Mouse (Mus musculus) MEL (cell line): ENCODE data around the gene Mmachc.

Experiments
- CTCF ChIP-seq, 3 experiments: IDR thresholded peaks in 2 of 3; conservative IDR thresholded peaks in 1 of 3; 2 replicates each; pipeline ENCODE4 v1.5.1; 2011 to 2012; ENCODE audit warnings: low read length in 3 of 3, low read depth in 2 of 3, mild to moderate bottlenecking in 2 of 3, improper control_type of control experiment in 1 of 3, inconsistent platforms in 1 of 3, mixed read lengths in 1 of 3, moderate library complexity in 1 of 3; ENCODE audit not compliant: control insufficient read depth in 1 of 3, insufficient read depth in 1 of 3, poor library complexity in 1 of 3, severe bottlenecking in 1 of 3
- E2F4 ChIP-seq: IDR thresholded peaks from 2 replicates; pipeline ENCODE4 v1.6.1; 2011; ENCODE audit warnings: low read depth, low read length, improper control_type of control experiment, borderline replicate concordance
- EP300 ChIP-seq, 2 experiments: IDR thresholded peaks; 2 replicates each; pipeline ENCODE4 v1.6.1; 2011; ENCODE audit warnings: improper control_type of control experiment in 2 of 2, low read length in 2 of 2, low read depth in 1 of 2, mild to moderate bottlenecking in 1 of 2
- HCFC1 ChIP-seq: IDR thresholded peaks from 2 replicates; pipeline ENCODE4 v1.6.1; 2012; ENCODE audit warnings: low read depth, mild to moderate bottlenecking, inconsistent platforms, low read length, improper control_type of control experiment, moderate library complexity
- MAX ChIP-seq: IDR thresholded peaks from 2 replicates; pipeline ENCODE4 v1.6.1; 2011; ENCODE audit warnings: low read length, improper control_type of control experiment
- MAZ ChIP-seq: IDR thresholded peaks from 2 replicates; pipeline ENCODE4 v1.6.1; 2012; ENCODE audit warnings: low read depth, mild to moderate bottlenecking, inconsistent platforms, low read length, improper control_type of control experiment
- NRF1 ChIP-seq: IDR thresholded peaks from 2 replicates; pipeline ENCODE4 v1.6.1; 2014; ENCODE audit warnings: low read depth, mild to moderate bottlenecking, inconsistent platforms, low read length, improper control_type of control experiment, moderate library complexity; ENCODE audit not compliant: poor library complexity, insufficient read depth, severe bottlenecking
- POLR2A ChIP-seq, 2 experiments: IDR thresholded peaks; 2 replicates each; pipeline ENCODE4 v1.6.1; 2011 to 2012; ENCODE audit warnings: low read length in 2 of 2, mild to moderate bottlenecking in 2 of 2, control low read depth in 1 of 2, improper control_type of control experiment in 1 of 2, low read depth in 1 of 2, moderate library complexity in 1 of 2; ENCODE audit not compliant: control insufficient read depth in 1 of 2, insufficient read depth in 1 of 2, poor library complexity in 1 of 2
- SIN3A ChIP-seq: IDR thresholded peaks from 2 replicates; pipeline ENCODE4 v1.6.1; 2012; ENCODE audit warnings: low read length, improper control_type of control experiment, inconsistent platforms
- TAL1 ChIP-seq: IDR thresholded peaks from 2 replicates; pipeline ENCODE4 v1.6.1; 2012; ENCODE audit warnings: mild to moderate bottlenecking, inconsistent platforms, low read length, moderate library complexity, mixed read lengths
- UBTF ChIP-seq: IDR thresholded peaks from 2 replicates; pipeline ENCODE4 v1.6.1; 2012; ENCODE audit warnings: low read depth, mild to moderate bottlenecking, inconsistent platforms, low read length, improper control_type of control experiment, moderate library complexity, borderline replicate concordance; ENCODE audit not compliant: insufficient read depth
- ZKSCAN1 ChIP-seq: IDR thresholded peaks from 2 replicates; pipeline ENCODE4 v1.6.1; 2012; ENCODE audit warnings: low read depth, mild to moderate bottlenecking, inconsistent platforms, low read length, improper control_type of control experiment, moderate library complexity

DNA sequence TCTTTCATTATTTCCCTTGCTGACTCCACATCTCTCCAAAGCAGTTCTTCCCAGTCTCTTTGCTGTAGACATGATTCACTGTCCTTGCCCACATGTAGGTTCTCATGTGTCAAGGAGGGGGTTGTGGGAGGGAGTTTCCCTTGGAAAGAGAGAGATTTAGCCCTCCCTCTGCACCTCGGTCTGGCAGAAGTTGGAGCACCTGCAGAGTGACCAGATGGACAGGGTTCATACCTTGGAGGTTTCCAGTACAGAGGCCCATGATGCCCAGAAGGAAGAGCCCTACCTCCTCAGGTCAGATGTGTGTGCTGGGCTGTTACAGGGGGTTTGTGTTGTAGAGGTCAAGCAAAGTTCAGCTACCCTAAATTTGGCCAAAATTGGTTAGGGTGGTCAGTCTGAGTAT is 4.3 kb upstream of the Mmachc start:
- TF ChIP-seq MAZ (no peak), ZKSCAN1 (no peak), TAL1 (no peak), EP300 (IDR thresholded peaks at IDR 0.05; ENCODE audit: low read depth in 1 of 2, low read length in 2 of 2) (no peak), CTCF (IDR thresholded peaks at IDR 0.05 in 2 of 3, conservative IDR thresholded peaks at IDR 0.05 in 1 of 3; ENCODE audit: control insufficient read depth in 1 of 3, insufficient read depth in 1 of 3, low read depth in 2 of 3, low read length in 3 of 3, poor library complexity in 1 of 3, severe bottlenecking in 1 of 3) (no peak), POLR2A (IDR thresholded peaks at IDR 0.05; ENCODE audit: control insufficient read depth in 1 of 2, insufficient read depth in 1 of 2, low read depth in 1 of 2, low read length in 2 of 2, poor library complexity in 1 of 2) (no peak), SIN3A (no peak), MAX (no peak), NRF1 (no peak), UBTF (no peak), E2F4 (no peak), HCFC1 (no peak)
